Mouse (Mus musculus) gastrocnemius, adult 2 months (tissue): ENCODE measurements around the gene Arhgap32. TPM values are rescaled to one million over a fixed set of nuclear protein-coding genes. Genes with fewer than 3 reads are reported as not detected.

Experiments used
- DNase-seq: peaks from one replicate; pipeline ENCODE4 v3.0.0; 2022
- H3K27ac ChIP-seq: fragments of 200-600 bp; 2 replicates; pipeline ENCODE4 v1.8.1; 2022; ENCODE audit warnings: mild to moderate bottlenecking
- H3K4me3 ChIP-seq: fragments of 200-600 bp; 2 replicates; pipeline ENCODE4 v1.8.1; 2022; ENCODE audit warnings: mild to moderate bottlenecking, moderate library complexity
- CTCF ChIP-seq: fragments of 200-600 bp; IDR thresholded peaks from 2 replicates; pipeline ENCODE4 v1.8.1; 2022; ENCODE audit warnings: antibody characterized with exemption, mild to moderate bottlenecking, moderate library complexity
- intact Hi-C: fragments of 180-260 bp; cut with DNase I; formaldehyde crosslinking; loops from one replicate; pipeline ENCODE4 v1.15.1; 2025
- total RNA-seq, 2 experiments: library from RNA; stranded (reverse); gene quantifications; 2 replicates each; pipeline ENCODE4 v1.2.3; 2021

Arhgap32 gene
- total RNA-seq, 2 experiments from 2014 or later, result 6.6 to 7.6 TPM

- intact Hi-C loops, result no loop called here
- no peak for TF ChIP-seq CTCF
These were observed 111.1 kb downstream of the Arhgap32 start for GRCm38 (mm10) chr9:32227034-32227433.

DNA sequence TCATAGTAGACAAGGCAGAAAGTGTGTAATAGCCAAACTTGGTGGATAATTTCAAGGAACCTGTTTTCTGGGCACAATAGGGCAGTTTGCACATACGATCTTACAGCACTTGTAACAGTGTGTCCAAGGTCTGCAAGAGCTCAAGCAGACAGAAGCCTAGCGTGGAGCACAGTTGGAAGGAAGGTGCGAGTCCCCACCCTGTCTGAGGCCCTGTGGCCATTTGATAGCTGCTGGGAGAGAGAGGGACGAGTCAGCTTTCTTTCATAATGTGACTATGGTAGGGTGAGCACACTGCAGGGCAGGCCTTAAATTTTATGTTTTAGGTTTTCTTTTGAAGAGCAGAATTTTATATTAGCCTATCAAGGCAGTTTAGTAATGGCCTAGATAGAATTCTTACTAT, 117.7 kb downstream of the Arhgap32 start:
- no peak overlapping the region for H3K27ac ChIP-seq
- DNase-seq, result no peak
- TF ChIP-seq CTCF, result no peak
- no peak overlapping the region for H3K4me3 ChIP-seq
- intact Hi-C loops, result no loop called here

More at GRCm38 (mm10) chr9:32227034-32227433, 111.1 kb downstream of the Arhgap32 start:
- Histone ChIP-seq H3K4me3 (no peak overlapping the region), H3K27ac (no peak overlapping the region)
- no peak for DNase-seq

DNA sequence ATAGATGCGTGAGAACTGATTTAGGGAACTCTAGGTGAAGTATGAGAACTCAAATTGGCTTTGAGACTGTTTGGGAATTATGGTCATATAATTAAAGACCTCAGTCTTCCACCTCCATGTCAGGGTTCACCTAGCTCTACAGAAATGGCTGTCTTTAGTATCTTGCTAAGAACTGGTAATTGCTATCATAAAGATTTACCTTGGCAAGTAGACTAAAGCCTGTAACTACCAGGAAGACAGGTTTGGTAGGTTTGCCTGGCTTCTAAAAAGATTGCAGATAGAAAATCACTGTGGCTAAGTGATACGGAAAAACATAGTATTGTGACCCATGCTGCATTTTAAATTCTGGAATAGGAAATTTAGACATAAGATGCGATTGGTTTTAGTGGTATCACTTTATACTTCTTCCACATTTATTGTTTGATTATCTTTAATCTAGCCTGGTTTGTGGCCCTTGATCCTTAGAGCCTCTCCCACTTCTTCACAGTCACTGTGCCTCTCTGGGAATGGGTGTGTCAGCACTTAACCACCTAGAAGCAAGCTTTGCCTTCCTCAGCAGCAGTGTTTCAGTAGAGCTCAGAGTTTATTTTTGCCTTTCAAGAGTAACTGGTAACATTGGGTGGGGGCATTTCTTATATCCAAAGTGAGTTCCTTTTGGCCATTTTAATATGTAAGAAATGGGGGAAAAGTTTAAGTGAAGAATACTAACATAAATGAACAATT, 119.0 kb downstream of the Arhgap32 start:
- TF ChIP-seq CTCF, result no peak
- H3K4me3 ChIP-seq, result no peak overlapping the region
- no peak for DNase-seq
- no peak overlapping the region for H3K27ac ChIP-seq
- intact Hi-C loops, result no loop called here

DNA sequence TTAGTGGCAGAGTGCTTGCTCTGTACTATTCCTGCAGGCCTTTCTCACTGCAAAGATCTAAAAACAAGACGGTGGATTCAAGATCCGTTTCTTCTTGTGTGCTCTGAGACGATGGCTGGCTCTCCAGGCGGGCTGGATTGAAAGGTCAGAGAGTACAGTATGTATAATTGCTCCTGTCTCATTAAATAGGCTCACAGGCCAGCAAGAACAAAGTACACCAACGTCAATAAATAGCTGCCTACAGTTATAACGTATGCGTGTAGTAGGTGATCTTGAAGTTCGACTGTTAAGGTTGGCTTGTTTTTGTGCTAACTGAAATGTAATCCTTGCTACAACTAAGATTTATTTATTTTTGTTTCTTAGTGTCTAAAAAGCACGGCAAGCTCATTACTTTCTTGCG, 123.0 kb downstream of the Arhgap32 start:
- no peak for TF ChIP-seq CTCF
- H3K4me3 ChIP-seq, result no peak overlapping the region
- intact Hi-C loops, result no loop called here
- no peak overlapping the region for H3K27ac ChIP-seq
- DNase-seq, result no peak

DNA sequence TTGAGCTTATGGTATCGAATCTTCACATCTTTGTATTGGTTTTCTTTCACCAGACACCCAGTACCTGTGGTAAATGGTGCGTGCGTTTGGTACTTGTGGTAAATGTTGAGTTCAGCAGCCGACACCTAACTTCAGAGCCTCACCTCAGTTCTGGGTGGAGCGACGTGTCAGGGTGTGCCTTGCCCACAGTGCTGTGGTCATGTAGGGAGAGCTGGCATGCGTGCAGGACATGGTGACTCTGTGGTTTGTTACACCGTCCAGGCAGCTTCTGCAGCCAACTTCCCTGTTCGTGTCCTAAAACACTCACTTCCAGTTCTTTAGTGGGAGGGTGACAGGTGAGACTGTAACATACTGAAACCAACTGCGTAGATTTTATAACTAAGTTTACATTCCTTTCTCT, 123.5 kb downstream of the Arhgap32 start:
- no peak for DNase-seq
- TF ChIP-seq CTCF, result no peak
- intact Hi-C loops, result no loop called here
- H3K4me3 ChIP-seq, result no peak overlapping the region
- no peak overlapping the region for H3K27ac ChIP-seq

DNA sequence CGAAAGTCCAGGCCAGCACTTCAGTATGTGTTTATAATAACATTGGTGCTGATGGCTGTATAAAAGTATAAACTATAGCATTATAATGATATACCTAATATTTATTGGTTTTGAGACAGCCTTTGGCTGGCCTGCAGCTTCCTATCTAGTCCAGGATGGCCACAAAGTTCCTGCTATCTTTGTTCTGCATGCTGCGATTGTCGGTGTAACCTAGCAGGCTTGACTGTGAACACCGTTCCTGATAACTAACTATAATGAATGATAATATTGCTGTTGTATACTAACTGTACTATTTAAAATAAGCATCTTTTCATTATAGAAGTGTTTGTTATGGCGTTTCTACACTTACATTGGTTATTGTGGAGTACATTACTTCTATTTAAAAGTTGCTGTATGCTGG, 124.5 kb downstream of the Arhgap32 start:
- intact Hi-C loops, result no loop called here
- DNase-seq, result no peak
- TF ChIP-seq CTCF, result no peak
- no peak overlapping the region for H3K4me3 ChIP-seq
- no peak overlapping the region for H3K27ac ChIP-seq

DNA sequence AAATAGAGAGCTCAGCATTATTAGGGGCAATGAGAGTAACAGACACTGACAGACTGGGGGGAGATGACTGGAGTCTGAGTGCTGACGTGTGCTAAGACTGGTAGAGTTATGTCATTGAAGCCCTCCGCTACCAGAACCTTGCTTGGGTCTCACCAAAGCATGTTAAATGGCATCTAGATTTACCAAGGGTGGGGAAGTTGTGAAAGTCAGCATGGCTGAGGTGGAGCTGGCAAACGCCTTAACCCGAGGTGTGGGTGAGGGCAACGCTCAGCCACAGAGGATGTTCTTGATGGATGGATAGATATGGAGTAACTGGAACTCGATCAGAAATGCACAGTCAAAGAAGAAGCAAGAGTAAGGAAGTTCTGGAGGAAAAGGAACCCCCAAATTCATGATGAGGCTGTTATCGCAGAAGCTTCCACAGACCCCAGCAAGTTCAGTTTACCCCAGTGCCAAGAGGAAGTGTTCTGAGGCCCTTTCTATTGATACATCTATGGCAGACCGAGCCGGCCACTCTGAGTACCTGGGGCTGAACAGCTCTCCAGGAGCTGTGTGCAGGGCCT, 125.8 kb downstream of the Arhgap32 start:
- intact Hi-C loops, result no loop called here

GRCm38 (mm10) chr9:32242921-32243617, 127.1 kb downstream of the Arhgap32 start:
- intact Hi-C loops, result no loop called here
- no peak for TF ChIP-seq CTCF
- no peak overlapping the region for H3K27ac ChIP-seq
- no peak for DNase-seq
- no peak overlapping the region for H3K4me3 ChIP-seq

More for the DNA sequence above, 125.8 kb downstream of the Arhgap32 start:
- no peak for TF ChIP-seq CTCF
- Histone ChIP-seq H3K27ac (no peak overlapping the region), H3K4me3 (no peak overlapping the region)
- DNase-seq, result no peak

DNA sequence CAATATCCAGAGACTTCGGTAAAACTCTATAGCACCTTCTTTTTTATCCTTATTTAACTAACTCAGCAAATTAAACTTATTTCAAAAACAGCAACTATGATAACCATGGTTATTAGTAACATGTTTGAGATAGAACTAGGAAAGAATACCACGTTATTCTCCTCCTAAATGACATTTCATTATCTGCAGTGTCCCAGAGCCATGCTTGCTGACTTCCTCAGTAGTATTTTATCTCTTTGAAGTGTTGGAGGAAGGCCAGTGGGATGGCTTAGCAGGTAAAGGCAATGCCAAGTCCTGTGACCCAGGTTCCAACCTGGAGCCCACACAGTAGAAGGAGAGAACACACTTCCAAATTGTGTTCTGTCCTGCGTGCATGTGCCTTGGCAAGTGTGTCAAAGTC, 129.3 kb downstream of the Arhgap32 start:
- intact Hi-C loops, result no loop called here
- no peak for TF ChIP-seq CTCF
- H3K27ac ChIP-seq, result no peak overlapping the region
- H3K4me3 ChIP-seq, result no peak overlapping the region
- no peak for DNase-seq

GRCm38 (mm10) chr9:32246123-32246716, 130.3 kb downstream of the Arhgap32 start:
- TF ChIP-seq CTCF, result no peak

GRCm38 (mm10) chr9:32250486-32250885, 134.6 kb downstream of the Arhgap32 start:
- no peak for DNase-seq
- no peak for TF ChIP-seq CTCF
- Histone ChIP-seq H3K27ac (no peak overlapping the region), H3K4me3 (no peak overlapping the region)
- intact Hi-C loops, result no loop called here

More at GRCm38 (mm10) chr9:32246123-32246716, 130.3 kb downstream of the Arhgap32 start:
- Histone ChIP-seq H3K27ac (no peak overlapping the region), H3K4me3 (no peak overlapping the region)
- no peak for DNase-seq
- intact Hi-C loops, result no loop called here

DNA sequence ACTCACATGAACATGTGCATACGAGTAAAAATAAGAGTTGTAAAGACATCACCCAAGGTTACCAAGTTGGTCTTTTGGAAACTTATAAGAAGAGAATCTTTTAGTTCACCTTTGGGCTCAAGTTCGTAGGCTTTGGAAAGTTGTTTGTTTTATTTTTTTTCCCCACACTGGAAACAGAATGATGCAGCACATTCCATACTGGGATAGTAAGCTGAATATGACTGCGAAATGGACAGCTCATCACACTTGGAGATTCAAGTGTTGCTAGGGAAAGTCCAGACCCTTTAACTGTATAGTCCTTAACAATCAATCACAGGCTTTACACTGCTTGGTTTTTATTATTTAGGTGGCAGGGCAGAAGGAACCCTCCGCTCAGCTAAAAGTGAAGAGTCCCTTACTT, 137.8 kb downstream of the Arhgap32 start:
- no peak overlapping the region for H3K27ac ChIP-seq
- no peak for TF ChIP-seq CTCF
- no peak for DNase-seq
- no peak overlapping the region for H3K4me3 ChIP-seq
- intact Hi-C loops, result no loop called here

DNA sequence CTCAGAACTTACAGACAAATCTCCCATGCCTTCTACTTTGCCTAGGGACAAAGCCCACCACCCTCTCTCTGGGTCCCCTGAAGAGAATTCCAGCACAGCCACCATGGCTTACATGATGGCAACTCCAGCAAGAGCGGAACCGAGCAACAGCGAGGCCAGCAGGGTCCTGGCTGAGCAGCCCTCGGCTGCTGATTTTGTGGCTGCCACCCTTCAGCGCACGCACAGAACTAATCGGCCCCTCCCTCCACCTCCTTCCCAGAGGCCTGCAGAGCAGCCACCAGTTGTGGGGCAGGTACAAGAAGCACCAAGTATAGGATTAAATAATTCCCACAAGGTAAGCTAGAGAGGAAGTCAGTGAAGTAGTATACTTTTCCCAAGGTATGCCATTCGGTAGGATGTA, 141.4 kb downstream of the Arhgap32 start:
- Histone ChIP-seq H3K27ac (no peak overlapping the region), H3K4me3 (no peak overlapping the region)
- intact Hi-C loops, result no loop called here
- TF ChIP-seq CTCF, result no peak
- no peak for DNase-seq
